Mouse (Mus musculus) hindbrain, embryonic 11.5 days (tissue): ENCODE data around the gene Brat1. TPM values are rescaled to one million over a fixed set of nuclear protein-coding genes. Genes with fewer than 3 reads are reported as not detected.

Experiments used
- ATAC-seq: fragments of 200-750 bp; cut with Nextera tagmentation; 2 replicates; pipeline ENCODE4 v1.8.0; 2017; ENCODE audit warnings: mild to moderate bottlenecking, moderate TSS enrichment, moderate library complexity; ENCODE audit not compliant: low FRiP score
- DNase-seq: peaks from one replicate; pipeline ENCODE4 v3.0.0-alpha.2; 2015; ENCODE audit warnings: low spot score
- H3K27ac ChIP-seq: fragments of 300-500 bp; sonication (generic); 2 replicates; pipeline ENCODE4 v1.5.1; 2014; ENCODE audit warnings: mild to moderate bottlenecking, low read depth, low read length
- H3K27me3 ChIP-seq: fragments of 300-500 bp; sonication (generic); 2 replicates; pipeline ENCODE4 v1.6.1; 2014; ENCODE audit warnings: mild to moderate bottlenecking, low read length, moderate library complexity, mixed read lengths; ENCODE audit not compliant: control insufficient read depth, insufficient read depth
- H3K36me3 ChIP-seq: fragments of 300-500 bp; sonication (generic); 2 replicates; pipeline ENCODE4 v1.6.1; 2014; ENCODE audit warnings: mild to moderate bottlenecking, low read length, moderate library complexity, mixed read lengths; ENCODE audit not compliant: control insufficient read depth, insufficient read depth
- H3K4me1 ChIP-seq: fragments of 300-500 bp; sonication (generic); replicated peaks from 2 replicates; pipeline ENCODE4 v1.6.1; 2014; ENCODE audit warnings: low read length, mixed read lengths; ENCODE audit not compliant: control insufficient read depth, insufficient read depth
- H3K4me2 ChIP-seq: fragments of 300-500 bp; sonication (generic); replicated peaks from 2 replicates; pipeline ENCODE4 v1.6.1; 2014; ENCODE audit warnings: mild to moderate bottlenecking, low read depth, low read length
- H3K4me3 ChIP-seq: fragments of 300-500 bp; sonication (generic); 2 replicates; pipeline ENCODE4 v1.5.1; 2014; ENCODE audit warnings: low read depth, low read length
- H3K9ac ChIP-seq: fragments of 300-500 bp; sonication (generic); 2 replicates; pipeline ENCODE4 v1.6.1; 2014; ENCODE audit warnings: low read depth, low read length
- H3K9me3 ChIP-seq: fragments of 300-500 bp; sonication (generic); 2 replicates; pipeline ENCODE4 v1.6.1; 2016; ENCODE audit warnings: low read length; ENCODE audit not compliant: control insufficient read depth
- WGBS: fragments of 180-500 bp; shearing (Covaris S2); extraction: QIAGEN DNeasy Blood & Tissue Kit; methylation state at CpG from one replicate; pipeline ENCODE4 v1.1.7; 2014; 5-methylcytosine and 5-hydroxymethylcytosine counted together
- polyA plus RNA-seq: library from polyadenylated mRNA; unstranded; fragments of >200 nt; fragmentation: Nextera tagmentation; extraction: Ambion mirVana; gene quantifications from 2 replicates; pipeline ENCODE4 v1.2.1, GENCODE M21; 2014

Gene Brat1
- polyA plus RNA-seq, 1 experiment from 2014 or later, result 8.8 TPM

DNA sequence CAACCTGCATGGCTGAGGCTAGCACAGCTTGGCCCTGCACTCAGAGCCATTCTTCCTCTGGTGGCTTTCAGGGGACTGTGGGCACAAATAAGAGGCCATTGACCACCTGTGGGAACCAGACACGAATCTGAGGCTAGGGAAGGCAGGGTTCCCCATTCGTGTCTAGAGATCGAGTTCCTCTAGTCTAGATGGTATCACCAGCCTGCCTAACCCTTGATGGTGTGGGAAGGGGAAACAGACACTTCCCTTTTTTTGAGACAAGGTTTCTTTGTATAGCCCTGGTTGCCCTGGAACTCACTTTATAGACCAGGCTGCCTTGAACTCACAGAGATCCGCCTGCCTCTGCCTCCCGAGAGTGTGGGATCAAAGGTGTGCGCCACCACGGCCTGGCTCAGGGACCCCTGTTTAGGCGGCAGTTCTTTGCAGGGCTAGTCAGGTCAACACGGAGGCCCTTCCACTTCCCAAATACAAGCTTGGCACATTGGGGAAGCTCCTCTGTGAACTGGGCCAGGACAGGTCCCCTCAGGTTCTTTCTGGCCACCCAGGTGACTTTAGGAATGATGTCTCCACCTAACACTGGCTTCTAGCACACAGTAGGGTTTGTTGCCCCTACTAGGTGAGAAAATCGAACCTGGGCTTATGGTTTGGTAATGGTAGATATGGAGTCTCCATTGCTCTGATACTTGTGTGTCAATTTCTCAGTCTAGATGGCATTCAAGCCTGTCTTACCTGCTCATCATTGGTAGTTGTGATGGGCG, 26.4 kb downstream of the Brat1 start:
- no peak for DNase-seq
- ATAC-seq, result no peak
- Histone ChIP-seq H3K27me3 (peaks cover 12% of the 10 kb centered on the region; the same call in 1 of the 2 replicates), H3K4me3 (no peak overlapping the region), H3K9me3 (no peaks in the 10 kb centered on the region), H3K36me3 (no peaks in the 10 kb centered on the region), H3K4me1 (peaks cover 4% of the 10 kb centered on the region; the same call in 1 of the 2 replicates), H3K9ac (no peak overlapping the region), H3K4me2 (no peak overlapping the region), H3K27ac (no peak overlapping the region)
- 89% methylated on average over 11 of the region's 11 CpGs for WGBS

DNA sequence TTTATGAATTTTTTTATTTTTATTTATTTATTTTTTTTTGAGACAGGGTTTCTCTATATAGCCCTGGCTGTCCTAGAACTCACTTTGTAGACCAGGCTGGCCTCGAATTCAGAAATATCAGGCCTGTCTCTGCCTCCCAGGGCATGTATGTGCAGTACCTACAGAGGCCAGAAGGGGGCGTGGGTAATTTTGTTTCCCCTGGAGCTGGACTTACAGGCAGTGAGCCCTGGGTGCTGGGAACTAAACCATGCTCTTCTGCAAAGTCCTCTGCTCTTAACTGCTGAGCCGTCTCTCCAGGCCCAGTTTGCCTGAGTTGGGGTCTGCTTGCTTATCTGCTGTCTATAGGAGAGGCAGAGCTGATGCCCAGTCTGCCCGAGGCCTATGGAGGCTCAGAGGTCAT, 27.4 kb downstream of the Brat1 start:
- DNase-seq (no peak), ATAC-seq (no peak)
- no peak overlapping the region for H3K9ac ChIP-seq
- H3K4me3 ChIP-seq, result no peak overlapping the region
- no peak overlapping the region for H3K27ac ChIP-seq
- H3K4me2 ChIP-seq, result no peak overlapping the region
- 64% methylated on average over 4 of the region's 4 CpGs for WGBS
- peaks cover 4% of the 10 kb centered on the region; the same call in 1 of the 2 replicates for H3K4me1 ChIP-seq
- no peaks in the 10 kb centered on the region for H3K36me3 ChIP-seq
- peaks cover 16% of the 10 kb centered on the region for H3K27me3 ChIP-seq
- H3K9me3 ChIP-seq, result no peaks in the 10 kb centered on the region

DNA sequence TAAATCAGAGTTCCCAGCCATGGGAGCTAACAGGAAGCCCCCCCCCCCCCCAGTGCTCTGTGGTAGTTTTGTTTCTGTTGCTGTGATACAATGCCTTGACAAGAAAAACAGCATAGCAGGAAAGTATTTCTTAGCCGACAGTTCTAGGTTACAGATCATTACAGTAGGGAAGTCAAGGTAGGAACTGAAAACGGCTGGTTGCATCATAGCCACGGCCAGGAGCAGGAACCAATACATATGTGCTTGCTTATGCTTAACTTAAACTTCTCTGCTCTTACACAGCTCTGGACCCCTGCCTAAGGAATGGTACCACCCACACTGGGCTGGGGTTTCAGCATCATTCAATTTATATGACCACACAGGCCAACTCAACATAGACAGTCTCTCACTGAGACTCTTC, 28.5 kb downstream of the Brat1 start:
- H3K9me3 ChIP-seq, result no peaks in the 10 kb centered on the region
- no peak for DNase-seq
- ATAC-seq, result no peak
- H3K27me3 ChIP-seq, result peaks cover 16% of the 10 kb centered on the region
- H3K9ac ChIP-seq, result no peak overlapping the region
- no peak overlapping the region for H3K4me3 ChIP-seq
- no peak overlapping the region for H3K4me2 ChIP-seq
- WGBS, result 83% methylated on average over 3 of the region's 3 CpGs
- peaks cover 4% of the 10 kb centered on the region; the same call in 1 of the 2 replicates for H3K4me1 ChIP-seq
- no peaks in the 10 kb centered on the region for H3K36me3 ChIP-seq
- H3K27ac ChIP-seq, result no peak overlapping the region

DNA sequence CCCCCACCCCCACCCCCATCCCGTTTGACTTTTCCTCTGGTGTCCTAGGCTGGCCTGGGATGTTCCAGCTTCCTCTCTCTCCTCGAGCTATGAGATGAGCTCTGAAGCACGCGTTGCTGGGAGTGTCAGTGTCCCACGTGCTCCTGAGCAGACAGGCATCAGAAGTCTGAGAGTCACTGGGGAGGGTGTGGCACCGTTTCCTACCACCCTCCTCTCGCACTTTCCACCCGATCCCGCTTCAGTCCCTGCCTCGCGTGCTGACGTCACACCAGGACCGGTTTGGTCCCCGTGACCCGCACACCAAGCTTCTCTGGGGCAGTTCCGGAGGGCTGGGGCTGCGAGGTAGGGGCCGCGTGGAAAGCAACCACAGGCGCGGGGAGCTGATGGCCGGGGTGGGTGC, 30.5 kb downstream of the Brat1 start:
- Histone ChIP-seq H3K4me2 (peak overlapping the region; percentile 47), H3K9ac (peak overlapping the region; percentile 31; the same call in 1 of the 2 replicates), H3K4me1 (peaks cover 4% of the 10 kb centered on the region; the same call in 1 of the 2 replicates), H3K9me3 (no peaks in the 10 kb centered on the region), H3K4me3 (peak overlapping the region; percentile 29; the same call in 1 of the 2 replicates), H3K27me3 (peaks cover 16% of the 10 kb centered on the region), H3K36me3 (no peaks in the 10 kb centered on the region), H3K27ac (no peak overlapping the region)
- under 1% methylated on average over 22 of the region's 22 CpGs for WGBS
- DNase-seq, result peak; percentile 47
- no peak for ATAC-seq

DNA sequence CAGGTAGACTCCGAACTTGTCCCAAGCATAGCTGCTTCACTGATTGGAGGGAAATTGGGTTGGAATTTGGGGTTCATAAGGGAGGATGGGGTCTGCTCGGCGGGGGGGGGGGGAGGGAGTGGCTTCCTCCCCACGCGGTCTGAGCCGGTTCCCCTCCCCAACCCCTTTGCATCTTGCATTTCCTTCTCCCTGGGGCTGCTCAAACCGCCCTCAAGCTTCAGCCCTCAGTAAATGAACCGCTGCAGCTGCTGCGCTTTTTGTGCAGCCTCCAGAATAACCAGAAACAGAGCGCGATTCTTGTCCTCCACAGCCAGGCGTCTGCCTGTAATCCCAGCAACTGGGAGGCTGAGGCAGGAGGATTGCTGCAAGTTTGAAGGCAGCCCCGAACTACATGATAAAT, 31.4 kb downstream of the Brat1 start:
- 18% methylated on average over 13 of the region's 13 CpGs for WGBS
- Histone ChIP-seq H3K4me2 (no peak overlapping the region), H3K9me3 (no peaks in the 10 kb centered on the region), H3K36me3 (no peaks in the 10 kb centered on the region), H3K27me3 (peaks cover 16% of the 10 kb centered on the region), H3K4me1 (peaks cover 4% of the 10 kb centered on the region; the same call in 1 of the 2 replicates), H3K4me3 (no peak overlapping the region), H3K9ac (no peak overlapping the region), H3K27ac (no peak overlapping the region)
- no peak for DNase-seq
- no peak for ATAC-seq

DNA sequence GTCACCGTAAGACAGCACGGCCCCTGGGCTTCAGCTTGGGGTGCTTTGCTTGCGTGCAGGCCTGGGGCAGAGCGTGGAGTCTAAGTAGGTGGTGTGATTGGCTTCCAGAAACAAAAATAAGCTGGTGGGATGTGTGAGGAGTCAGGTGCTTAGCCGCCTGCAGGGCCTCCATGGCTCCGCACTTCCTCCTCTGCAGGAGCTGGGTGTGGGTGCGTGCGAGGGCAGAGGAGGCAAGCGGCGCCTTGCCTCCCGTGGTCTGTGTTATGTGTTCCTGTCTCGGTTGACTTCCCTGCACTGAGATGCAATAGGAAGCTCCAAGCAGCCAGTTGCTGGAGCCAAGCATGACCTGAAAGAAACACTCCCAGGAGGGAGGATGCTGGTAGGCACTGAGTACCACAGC, 35.0 kb downstream of the Brat1 start:
- no peak for ATAC-seq
- no peak overlapping the region for H3K27ac ChIP-seq
- DNase-seq, result no peak
- WGBS, result 79% methylated on average over 12 of the region's 12 CpGs
- no peak overlapping the region for H3K4me3 ChIP-seq
- H3K36me3 ChIP-seq, result no peaks in the 10 kb centered on the region
- no peak overlapping the region for H3K9ac ChIP-seq
- no peaks in the 10 kb centered on the region for H3K9me3 ChIP-seq
- H3K4me2 ChIP-seq, result no peak overlapping the region
- H3K27me3 ChIP-seq, result peaks cover 13% of the 10 kb centered on the region
- H3K4me1 ChIP-seq, result peaks cover 4% of the 10 kb centered on the region; the same call in 1 of the 2 replicates

DNA sequence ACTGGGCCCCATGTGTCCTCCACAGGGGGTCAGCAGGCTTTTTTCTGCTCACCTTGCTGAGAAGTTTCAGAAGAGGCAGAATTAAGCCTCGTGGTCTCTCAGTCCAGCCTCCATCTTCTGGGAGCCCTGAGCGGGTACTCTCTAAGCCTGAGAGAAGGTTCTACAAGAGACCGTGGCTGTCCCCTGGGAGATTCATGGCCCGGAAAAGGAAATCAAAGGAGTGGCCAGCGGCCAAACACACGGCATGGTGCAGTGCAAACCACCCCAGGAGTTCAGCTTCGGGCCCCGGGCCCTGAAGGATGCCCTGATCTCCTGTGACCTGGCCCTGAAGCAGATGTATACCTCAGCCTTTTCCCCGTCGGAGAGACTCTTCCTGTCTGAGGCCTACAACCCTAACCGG, 36.2 kb downstream of the Brat1 start:
- Histone ChIP-seq H3K4me1 (no peaks in the 10 kb centered on the region), H3K9ac (no peak overlapping the region), H3K27me3 (peaks cover 6% of the 10 kb centered on the region), H3K36me3 (no peaks in the 10 kb centered on the region), H3K4me2 (no peak overlapping the region), H3K9me3 (no peaks in the 10 kb centered on the region), H3K4me3 (no peak overlapping the region), H3K27ac (no peak overlapping the region)
- WGBS, result 76% methylated on average over 11 of the region's 11 CpGs
- DNase-seq, result no peak
- no peak for ATAC-seq

DNA sequence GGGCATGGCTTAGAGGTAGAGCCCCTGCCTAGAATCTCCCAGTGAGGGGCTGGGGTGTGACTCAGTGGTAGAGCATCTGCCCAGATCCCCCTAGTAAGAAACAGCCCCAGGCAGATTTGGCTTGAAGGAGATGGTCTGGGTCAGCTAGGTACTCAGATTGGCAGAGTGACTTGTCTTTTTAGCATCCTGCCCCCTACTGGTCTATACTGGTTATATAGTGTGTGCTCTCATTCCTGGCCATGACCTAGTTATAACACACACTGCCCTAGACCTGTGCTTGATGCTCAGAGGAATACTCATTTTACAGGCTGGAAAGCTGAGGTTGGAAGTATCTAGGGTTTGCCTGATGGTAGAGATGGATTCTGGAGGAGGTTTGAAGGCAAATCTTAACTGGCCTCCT, 37.1 kb downstream of the Brat1 start:
- Histone ChIP-seq H3K4me2 (no peak overlapping the region), H3K9ac (no peak overlapping the region), H3K27me3 (no peaks in the 10 kb centered on the region), H3K36me3 (no peaks in the 10 kb centered on the region), H3K4me3 (no peak overlapping the region), H3K27ac (no peak overlapping the region), H3K9me3 (no peaks in the 10 kb centered on the region), H3K4me1 (no peaks in the 10 kb centered on the region)
- DNase-seq, result no peak
- ATAC-seq, result no peak

DNA sequence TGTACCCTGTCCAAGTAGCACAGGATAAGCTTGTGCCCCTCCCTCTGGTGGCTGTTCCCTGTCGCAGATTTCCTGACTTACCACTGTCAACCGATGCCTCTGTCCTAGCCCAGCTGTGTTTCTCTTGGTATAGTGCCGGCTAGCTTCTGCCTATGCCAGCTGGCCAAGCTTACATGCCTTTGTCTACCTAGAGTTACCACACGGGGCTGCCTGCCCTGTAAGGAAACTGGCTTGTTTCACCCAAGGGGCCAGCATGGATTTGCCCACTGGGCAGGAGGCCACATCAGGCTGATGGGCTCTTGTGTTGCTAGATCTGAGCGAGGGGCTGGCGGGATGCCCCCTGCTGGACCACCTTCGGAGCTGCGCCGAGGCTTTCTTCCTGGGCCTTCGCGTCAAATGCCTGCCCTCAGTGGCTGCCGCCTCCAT, 38.9 kb downstream of the Brat1 start:
- no peak overlapping the region for H3K4me2 ChIP-seq
- ATAC-seq (no peak), DNase-seq (peak; percentile 19)
- H3K27me3 ChIP-seq, result no peaks in the 10 kb centered on the region
- H3K9me3 ChIP-seq, result no peaks in the 10 kb centered on the region
- no peak overlapping the region for H3K27ac ChIP-seq
- no peaks in the 10 kb centered on the region for H3K36me3 ChIP-seq
- WGBS, result 29% methylated on average over 12 of the region's 12 CpGs
- H3K4me3 ChIP-seq, result no peak overlapping the region
- no peak overlapping the region for H3K9ac ChIP-seq
- H3K4me1 ChIP-seq, result no peaks in the 10 kb centered on the region
